Mouse (Mus musculus): ENCODE data around the gene Dock6. TPM values are rescaled to one million over a fixed set of nuclear protein-coding genes. Genes with fewer than 3 reads are reported as not detected.

Gene Dock6
- total and polyA plus RNA-seq, 3 experiments, result 0.79 to 3.6 (median 3.3) TPM

DNA sequence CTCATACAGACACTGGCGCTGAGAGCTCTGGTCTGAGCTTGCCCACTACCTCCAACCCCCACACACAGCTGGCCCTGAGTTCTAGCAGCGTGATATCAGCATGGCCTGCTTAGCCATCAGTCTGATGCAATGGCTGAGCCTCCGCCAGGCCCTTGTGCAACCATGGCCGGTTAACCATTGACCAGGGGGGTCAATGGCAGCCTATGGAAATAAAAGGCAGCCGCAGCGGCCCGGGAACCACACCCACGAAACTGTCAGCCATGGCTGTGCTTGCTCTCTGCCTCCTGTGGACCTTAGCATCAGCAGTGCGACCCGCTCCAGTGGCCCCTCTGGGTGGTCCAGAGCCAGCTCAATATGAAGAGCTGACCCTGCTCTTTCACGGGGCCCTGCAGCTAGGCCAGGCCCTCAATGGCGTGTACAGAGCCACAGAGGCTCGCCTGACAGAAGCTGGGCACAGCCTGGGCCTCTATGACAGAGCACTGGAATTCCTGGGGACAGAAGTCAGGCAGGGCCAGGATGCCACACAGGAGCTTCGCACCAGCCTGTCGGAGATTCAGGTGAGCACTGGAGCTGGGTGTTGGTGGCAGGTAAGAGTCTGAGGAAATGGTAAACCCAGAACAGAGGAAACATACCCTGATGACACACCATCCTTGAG is 17.1 kb downstream of the Dock6 start, which contains the start of gene Angptl8:
TSS of gene Angptl8 (plus strand) at position 253 of the 655 bp plus-strand sequence.
- no peaks in the 10 kb centered on the region for H3K4me1 ChIP-seq (ENCODE audit: control insufficient read depth in 1 of 2, insufficient read depth in 2 of 2)
- TF ChIP-seq E2F4 (IDR thresholded peaks at IDR 0.05; ENCODE audit: insufficient replicate concordance, low read depth, low read length) (no peak), CTCF (conservative IDR thresholded peaks at IDR 0.05 in 1 of 2, IDR thresholded peaks at IDR 0.05 in 1 of 2; ENCODE audit: low read depth in 2 of 2, low read length in 2 of 2) (no peak), USF2 (conservative IDR thresholded peaks at IDR 0.05; ENCODE audit: low read depth, low read length) (no peak), IRF4 (IDR thresholded peaks at IDR 0.05; ENCODE audit: low read depth, low read length) (no peak), ZKSCAN1 (IDR thresholded peaks at IDR 0.05; ENCODE audit: borderline replicate concordance, low read depth, low read length) (no peak), ZMIZ1 (IDR thresholded peaks at IDR 0.05; ENCODE audit: low read depth, low read length) (no peak), MAX (IDR thresholded peaks at IDR 0.05; ENCODE audit: low read length) (no peak), MAFK (IDR thresholded peaks at IDR 0.05; ENCODE audit: insufficient replicate concordance, low read length) (no peak), BHLHE40 (IDR thresholded peaks at IDR 0.05; ENCODE audit: low read depth, low read length) (no peak), MYC (IDR thresholded peaks at IDR 0.05; ENCODE audit: low read depth, low read length) (no peak), JUND (conservative IDR thresholded peaks at IDR 0.05; ENCODE audit: low read depth, low read length) (no peak), EP300 (IDR thresholded peaks at IDR 0.05; ENCODE audit: low read length) (no peak), RAD21 (IDR thresholded peaks at IDR 0.05; ENCODE audit: low read depth, low read length) (no peak), PAX5 (IDR thresholded peaks at IDR 0.05; ENCODE audit: low read length) (no peak)
- DNase-seq (ENCODE audit: extremely low read depth), result no peak
- H3K4me3 ChIP-seq (replicated peaks in 1 of 3; ENCODE audit: low read depth in 2 of 3, low read length in 2 of 3, poor library complexity in 1 of 3), result no peak within 1 kb of the TSS
- no peaks in the 10 kb centered on the region for H3K9me3 ChIP-seq (replicated peaks; ENCODE audit: low read length)
- no peak within 1 kb of the TSS for H3K27ac ChIP-seq (ENCODE audit: insufficient read depth, low read depth)
- peaks cover 0 to 32% of the 10 kb centered on the region in 2 experiments for H3K36me3 ChIP-seq (replicated peaks in 1 of 2; ENCODE audit: control insufficient read depth in 1 of 2, insufficient read depth in 1 of 2, low read length in 1 of 2)
- no peaks in the 10 kb centered on the region for H3K79me2 ChIP-seq (replicated peaks; ENCODE audit: control insufficient read depth, extremely low read depth, insufficient read depth, poor library complexity, severe bottlenecking)
- dilution Hi-C loops (cut with MboI; ENCODE audit: extremely low pct_ligation_motif_present, extremely low pct_unique_long_range_greater_than_20kb, low sequenced_read_pairs) (no loop called here), in situ Hi-C loops (cut with MboI; ENCODE audit: low pct_ligation_motif_present, low pct_unique_long_range_greater_than_20kb, low sequenced_read_pairs) (no loop called here)
- H3K9ac ChIP-seq (ENCODE audit: insufficient read depth, low read depth), result no peak within 1 kb of the TSS
- no peak within 1 kb of the TSS for H3K4me2 ChIP-seq (ENCODE audit: insufficient read depth, low read depth, poor library complexity, severe bottlenecking)
- H3K27me3 ChIP-seq (replicated peaks), result no peaks in the 10 kb centered on the region

DNA sequence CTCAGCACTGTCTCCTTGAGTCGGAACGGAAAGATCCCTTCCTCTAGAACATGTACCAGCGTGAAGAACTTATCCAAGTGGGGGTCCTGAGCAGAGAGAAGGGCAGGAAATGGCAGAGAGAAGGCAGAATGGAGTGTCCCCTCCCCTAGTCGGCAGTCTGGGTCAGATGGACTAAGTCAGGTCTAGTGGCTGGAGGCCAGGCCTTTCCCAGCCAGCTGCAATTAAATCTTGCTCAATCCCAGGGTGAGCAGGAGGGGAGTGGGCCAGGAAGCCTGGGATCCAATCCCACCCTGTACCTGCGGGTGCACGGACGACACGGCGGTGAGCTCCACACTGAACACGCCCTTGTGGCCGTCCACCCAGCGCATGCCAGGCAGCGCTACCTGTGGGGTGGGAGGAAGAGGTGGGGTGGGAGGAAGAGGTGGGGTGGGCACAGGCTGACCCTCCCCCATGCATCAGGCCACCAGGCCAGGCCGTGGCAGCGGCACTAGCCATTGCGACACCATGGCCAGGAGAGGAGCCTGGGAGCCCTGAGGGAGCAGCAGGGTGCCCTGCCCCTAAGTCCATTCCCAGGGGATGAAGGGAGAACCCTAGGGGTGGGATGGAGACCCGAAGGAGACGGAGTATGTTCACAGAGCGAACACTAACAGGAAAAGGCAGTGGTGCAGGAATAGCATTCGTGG is 20.7 kb downstream of the Dock6 start:
- Histone ChIP-seq H3K9me3 (replicated peaks; ENCODE audit: low read length) (no peaks in the 10 kb centered on the region), H3K4me3 (replicated peaks in 1 of 3; ENCODE audit: low read depth in 2 of 3, low read length in 2 of 3, poor library complexity in 1 of 3) (no peak overlapping the region), H3K9ac (ENCODE audit: insufficient read depth, low read depth) (no peak overlapping the region), H3K36me3 (replicated peaks in 1 of 2; ENCODE audit: control insufficient read depth in 1 of 2, insufficient read depth in 1 of 2, low read length in 1 of 2) (peaks cover 8 to 21% of the 10 kb centered on the region in 2 experiments), H3K4me1 (ENCODE audit: control insufficient read depth in 1 of 2, insufficient read depth in 2 of 2) (no peaks in the 10 kb centered on the region), H3K27me3 (replicated peaks) (no peaks in the 10 kb centered on the region), H3K79me2 (replicated peaks; ENCODE audit: control insufficient read depth, extremely low read depth, insufficient read depth, poor library complexity, severe bottlenecking) (no peaks in the 10 kb centered on the region), H3K4me2 (ENCODE audit: insufficient read depth, low read depth, poor library complexity, severe bottlenecking) (no peak overlapping the region), H3K27ac (ENCODE audit: insufficient read depth, low read depth) (no peak overlapping the region)
- dilution Hi-C loops (cut with MboI; ENCODE audit: extremely low pct_ligation_motif_present, extremely low pct_unique_long_range_greater_than_20kb, low sequenced_read_pairs) (no loop called here), in situ Hi-C loops (cut with MboI; ENCODE audit: low pct_ligation_motif_present, low pct_unique_long_range_greater_than_20kb, low sequenced_read_pairs) (no loop called here)
- no peak for TF ChIP-seq POLR2AphosphoS2 (IDR thresholded peaks at IDR 0.05; ENCODE audit: low read depth, low read length)
- TF ChIP-seq NELFE (IDR thresholded peaks at IDR 0.05; ENCODE audit: low read depth, low read length), result no peak
- TF ChIP-seq MAX (IDR thresholded peaks at IDR 0.05; ENCODE audit: low read length), result no peak
- TF ChIP-seq MAFK (IDR thresholded peaks at IDR 0.05; ENCODE audit: insufficient replicate concordance, low read length), result no peak
- no peak for TF ChIP-seq POLR2A (IDR thresholded peaks at IDR 0.05; ENCODE audit: low read depth, low read length)
- TF ChIP-seq TBP (conservative IDR thresholded peaks at IDR 0.05; ENCODE audit: low read depth, low read length), result no peak
- TF ChIP-seq CTCF (conservative IDR thresholded peaks at IDR 0.05 in 1 of 2, IDR thresholded peaks at IDR 0.05 in 1 of 2; ENCODE audit: low read depth in 2 of 2, low read length in 2 of 2), result no peak
- TF ChIP-seq NRF1 (IDR thresholded peaks at IDR 0.05; ENCODE audit: low read depth, low read length), result no peak
- no peak for TF ChIP-seq ZKSCAN1 (IDR thresholded peaks at IDR 0.05; ENCODE audit: borderline replicate concordance, low read depth, low read length)
- TF ChIP-seq USF1 (IDR thresholded peaks at IDR 0.05; ENCODE audit: low read depth, low read length), result no peak
- no peak for TF ChIP-seq MAZ (IDR thresholded peaks at IDR 0.05; ENCODE audit: low read depth, low read length)
- no peak for TF ChIP-seq RAD21 (IDR thresholded peaks at IDR 0.05; ENCODE audit: low read depth, low read length)
- no peak for TF ChIP-seq ZNF384 (IDR thresholded peaks at IDR 0.05; ENCODE audit: low read depth, low read length)
- TF ChIP-seq JUN (IDR thresholded peaks at IDR 0.05; ENCODE audit: insufficient read depth, low read depth, low read length), result no peak
- no peak for TF ChIP-seq IRF4 (IDR thresholded peaks at IDR 0.05; ENCODE audit: low read depth, low read length)
- TF ChIP-seq TCF12 (IDR thresholded peaks at IDR 0.05; ENCODE audit: low read depth, low read length), result no peak
- no peak for TF ChIP-seq ETS1 (conservative IDR thresholded peaks at IDR 0.05; ENCODE audit: low read depth, low read length)
- TF ChIP-seq MXI1 (IDR thresholded peaks at IDR 0.05; ENCODE audit: low read depth, low read length), result no peak
- no peak for TF ChIP-seq GABPA (IDR thresholded peaks at IDR 0.05; ENCODE audit: insufficient replicate concordance, low read depth, low read length)
- no peak for DNase-seq (ENCODE audit: extremely low read depth)
